Mouse (Mus musculus): Measurements from ENCODE around the gene Syngr1.

- TF ChIP-seq CTCF (IDR thresholded peaks at IDR 0.05; ENCODE audit: low read depth, low read length), result no peak
- TF ChIP-seq TAL1 (conservative IDR thresholded peaks at IDR 0.05; ENCODE audit: low read depth, low read length), result no peak
- TF ChIP-seq GATA1 (IDR thresholded peaks at IDR 0.05; ENCODE audit: borderline replicate concordance, low read length), result no peak
Observed at GRCm38 (mm10) chr15:80062339-80062738, 28.8 kb upstream of the Syngr1 start.

Data from G1E (cell line).